Mouse (Mus musculus) frontal cortex, postnatal 25 days (tissue): ENCODE data around the gene Tmem205.

ENCODE experiments used
- DNase-seq, 2 experiments: peaks; one replicate each; pipeline ENCODE4 v3.0.0; 2022; ENCODE audit warnings: low spot score in 2 of 2

The Tmem205 gene

GRCm38 (mm10) chr9:21927208-21927753 is at the start of gene Tmem205, which contains the start of gene Ccdc159:
TSS of gene Tmem205 (minus strand) at chr9:21927556.
TSS of gene Ccdc159 (plus strand) at chr9:21927471.
- peak; percentile 67 to 86 for DNase-seq

GRCm38 (mm10) chr9:21976626-21977175 is 49.3 kb upstream of the Tmem205 start:
- DNase-seq: no peak

DNA sequence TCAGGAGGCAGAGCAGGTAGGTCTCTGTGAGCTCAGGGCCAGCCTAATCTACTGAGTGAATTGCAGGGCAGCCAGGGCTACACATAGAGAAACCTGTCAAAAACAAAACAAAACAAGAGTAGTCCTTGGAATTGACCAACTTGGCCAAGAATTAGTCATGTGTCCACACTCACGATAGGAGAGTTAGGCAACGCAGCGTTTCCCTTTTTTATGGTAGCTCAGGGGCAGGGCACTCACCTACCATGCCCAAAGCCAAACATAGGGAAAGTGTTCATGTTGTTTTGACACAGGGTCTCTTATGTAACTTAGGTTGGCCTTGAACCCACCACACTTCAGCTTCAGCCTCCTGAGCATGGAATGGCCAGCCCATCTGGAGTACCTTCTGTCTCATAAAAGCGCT is 41.9 kb upstream of the Tmem205 start:
- DNase-seq: no peak

GRCm38 (mm10) chr9:21968883-21969282 is 41.5 kb upstream of the Tmem205 start:
- DNase-seq: no peak

DNA sequence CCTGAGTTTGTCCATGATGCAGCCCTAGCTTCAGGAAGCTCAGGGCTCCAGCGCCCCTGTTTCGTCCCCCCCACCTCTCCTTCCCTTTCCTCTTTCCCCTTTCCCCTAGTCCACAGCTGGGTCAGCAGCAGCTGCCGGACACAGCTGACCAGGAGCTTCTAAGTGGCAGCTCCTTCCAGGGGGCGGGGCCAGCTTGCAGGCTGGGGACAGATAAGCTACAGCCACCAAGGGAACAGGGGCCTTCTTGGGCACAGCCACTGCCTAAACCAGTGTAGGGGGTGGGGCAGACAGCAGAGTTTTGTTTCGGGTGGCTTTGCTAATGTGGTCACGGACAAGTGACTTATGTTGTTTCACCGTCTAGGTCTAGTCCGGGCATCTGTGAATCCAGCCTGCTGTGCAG is 36.1 kb upstream of the Tmem205 start, which contains the start of gene Epor:
TSS of gene Epor (minus strand) at position 90 of the 400 bp plus-strand sequence.
- DNase-seq: no peak

DNA sequence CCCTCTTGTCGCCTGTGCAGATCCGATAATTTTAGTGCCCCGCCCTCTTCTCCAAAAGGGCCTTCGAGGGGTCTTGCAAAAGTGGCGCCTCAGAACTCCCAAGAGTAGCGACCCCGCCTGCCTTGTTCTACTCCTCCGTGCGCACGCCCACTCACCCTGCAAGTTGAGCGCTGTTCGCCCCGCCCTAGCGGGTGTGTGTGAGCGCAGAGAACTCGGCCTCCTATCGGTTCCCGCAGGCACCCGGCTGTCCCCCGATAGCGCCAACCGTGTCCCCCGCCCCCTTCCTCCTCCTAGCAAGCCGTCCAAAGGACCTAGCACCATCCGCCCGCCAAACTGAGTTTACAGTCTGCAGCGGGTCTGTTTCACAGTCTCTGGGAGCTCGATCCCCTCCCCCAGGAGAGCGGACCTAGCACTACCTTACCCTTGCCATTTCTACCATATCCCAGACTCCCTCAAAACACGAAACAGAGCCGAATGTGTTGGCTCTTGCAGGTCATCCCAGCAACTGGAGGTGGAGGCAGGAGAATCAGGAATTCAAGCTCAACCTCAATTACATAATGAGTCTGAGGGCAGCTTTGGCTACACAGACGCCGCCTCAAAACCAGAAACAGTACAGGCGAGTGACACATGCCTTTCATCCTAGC is 35.2 kb upstream of the Tmem205 start:
- peak in 1 of 2 experiments; percentile 52 for DNase-seq

DNA sequence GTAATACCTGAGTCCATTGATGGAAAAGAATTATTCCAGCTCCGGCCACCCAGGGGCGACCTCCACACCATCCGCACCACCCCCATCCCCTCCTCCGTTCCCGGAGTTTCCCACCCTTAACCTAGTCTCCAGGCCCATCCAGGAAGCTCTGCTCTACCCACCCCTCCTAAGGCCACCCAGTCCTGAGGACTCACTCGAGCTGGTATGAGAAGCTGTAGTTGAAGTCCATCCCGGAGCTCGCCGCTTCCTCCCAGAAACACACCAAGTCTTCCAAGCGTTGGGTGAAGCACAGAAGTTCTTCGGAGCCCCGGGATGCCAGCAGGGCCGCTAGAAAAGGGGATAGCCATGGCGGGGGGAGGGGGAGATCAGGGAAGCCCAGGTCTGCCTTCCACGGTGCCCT is 34.7 kb upstream of the Tmem205 start:
- DNase-seq: no peak

DNA sequence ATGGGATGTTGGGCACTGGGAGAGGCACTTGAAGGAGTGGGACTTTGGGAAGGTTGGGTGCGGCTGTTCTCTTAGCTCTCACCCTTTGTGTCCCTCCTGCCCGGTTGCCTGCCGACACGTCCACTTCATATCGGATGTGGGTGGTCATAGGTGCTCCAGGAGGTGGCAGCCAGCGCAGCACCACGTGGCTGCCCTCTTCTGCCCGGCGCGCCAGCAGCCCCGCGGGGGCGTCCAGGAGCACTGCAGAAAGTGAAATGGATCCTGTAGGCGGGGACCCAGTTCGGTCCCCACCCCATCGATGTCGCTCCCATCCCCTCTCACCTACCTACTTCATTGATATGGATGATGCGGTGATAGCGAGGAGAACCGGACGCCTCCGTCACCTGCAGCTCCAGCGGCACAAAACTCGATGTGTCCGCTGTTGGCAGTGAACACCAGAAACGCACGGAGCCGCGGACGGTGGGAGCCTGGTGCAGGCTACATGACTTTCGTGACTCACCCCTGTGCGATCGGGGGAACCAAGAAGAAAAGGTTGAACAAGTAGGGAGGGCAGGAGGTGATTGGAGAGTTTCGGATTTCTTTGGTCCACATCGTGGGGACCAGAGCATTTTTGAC is 34.1 kb upstream of the Tmem205 start:
- DNase-seq: no peak

- DNase-seq: no peak
These were observed 33.3 kb upstream of the Tmem205 start for GRCm38 (mm10) chr9:21960558-21961208.

DNA sequence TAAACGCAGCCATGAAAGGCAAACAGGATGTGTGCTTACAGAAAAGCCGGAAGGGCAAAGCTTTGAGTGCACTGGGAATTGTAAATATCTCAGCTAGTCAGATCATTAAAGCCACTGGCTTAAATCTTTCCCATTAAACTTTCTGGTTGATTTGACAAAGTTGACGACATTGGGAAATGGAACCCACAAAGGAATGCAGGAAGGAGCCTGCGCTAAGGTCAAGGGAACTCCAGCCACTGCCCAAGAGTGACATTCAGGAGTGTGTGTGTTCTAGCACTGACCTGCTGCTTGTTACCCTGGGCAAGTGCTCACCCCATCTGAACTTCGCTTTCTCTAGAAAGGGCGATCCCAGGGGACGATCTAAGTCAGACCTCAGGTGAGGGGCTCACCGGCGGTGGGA is 32.8 kb upstream of the Tmem205 start:
- DNase-seq: no peak

- no peak for DNase-seq
These were observed 31.9 kb upstream of the Tmem205 start for GRCm38 (mm10) chr9:21959244-21959643.

- no peak for DNase-seq
These were observed 31.0 kb upstream of the Tmem205 start for GRCm38 (mm10) chr9:21958372-21958771.

DNA sequence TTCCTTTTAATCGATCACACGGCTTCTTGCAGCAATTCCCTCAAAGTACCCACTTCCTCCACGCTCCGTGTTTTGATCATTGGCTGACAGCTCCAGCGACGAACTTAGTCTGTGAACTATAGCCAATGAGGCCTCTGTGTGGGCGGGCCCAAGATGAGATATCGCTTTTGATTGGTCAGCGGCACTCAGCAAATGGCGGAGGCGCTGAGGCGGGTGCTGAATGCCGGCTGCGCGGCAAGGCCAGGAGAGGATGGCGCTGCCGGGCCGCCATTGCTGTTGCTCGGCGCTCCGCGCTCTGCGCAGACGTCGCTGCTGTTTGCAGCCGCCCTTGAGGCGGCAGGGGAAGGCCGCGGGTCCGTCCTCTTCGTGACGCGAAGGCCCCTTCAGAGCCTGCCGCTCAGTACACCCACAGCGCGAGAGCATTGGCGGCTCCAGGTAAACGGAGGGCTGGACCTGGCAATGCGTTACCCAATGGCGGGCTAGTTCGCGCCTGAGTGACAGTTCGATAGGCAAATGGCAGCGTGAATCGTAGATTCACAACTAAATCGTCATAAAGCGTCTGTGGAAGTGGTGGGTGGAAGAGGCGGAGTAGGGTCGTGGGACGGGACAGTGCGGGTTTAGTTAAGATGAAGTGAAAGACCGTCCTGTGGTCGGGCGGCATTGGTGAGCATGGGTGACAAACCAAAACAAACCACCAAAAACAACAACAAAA is 28.4 kb upstream of the Tmem205 start, which contains the start of gene Swsap1:
TSS of gene Swsap1 (plus strand) at position 186 of the 712 bp plus-strand sequence.
- DNase-seq: peak; percentile 100

- peak in 1 of 2 experiments; percentile 55 for DNase-seq
These were observed 27.8 kb upstream of the Tmem205 start for GRCm38 (mm10) chr9:21955225-21955569.

DNA sequence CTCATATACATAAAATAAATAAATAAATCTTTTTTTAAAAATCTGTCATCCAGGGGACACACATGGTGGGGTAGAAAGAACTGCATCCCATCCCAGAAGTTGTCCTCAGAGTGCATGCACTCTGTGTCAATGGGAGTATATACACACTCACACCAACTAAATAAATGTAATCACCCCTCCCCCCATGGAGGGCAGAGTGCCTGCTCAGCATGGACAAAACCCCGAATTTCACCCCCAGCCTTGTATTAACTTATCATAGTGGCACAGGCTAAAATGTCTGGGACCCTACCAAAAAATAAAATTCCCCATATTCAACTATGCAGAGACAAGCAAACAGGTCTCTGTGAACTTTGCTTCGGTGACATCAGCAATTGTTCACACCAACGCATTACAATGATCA is 27.3 kb upstream of the Tmem205 start:
- DNase-seq: no peak

GRCm38 (mm10) chr9:21953600-21953999 is 26.2 kb upstream of the Tmem205 start:
- DNase-seq: peak in 1 of 2 experiments; percentile 47

GRCm38 (mm10) chr9:21951977-21952376 is 24.6 kb upstream of the Tmem205 start:
- DNase-seq: no peak

- no peak for DNase-seq
These were observed 23.0 kb upstream of the Tmem205 start for GRCm38 (mm10) chr9:21950322-21950721.

DNA sequence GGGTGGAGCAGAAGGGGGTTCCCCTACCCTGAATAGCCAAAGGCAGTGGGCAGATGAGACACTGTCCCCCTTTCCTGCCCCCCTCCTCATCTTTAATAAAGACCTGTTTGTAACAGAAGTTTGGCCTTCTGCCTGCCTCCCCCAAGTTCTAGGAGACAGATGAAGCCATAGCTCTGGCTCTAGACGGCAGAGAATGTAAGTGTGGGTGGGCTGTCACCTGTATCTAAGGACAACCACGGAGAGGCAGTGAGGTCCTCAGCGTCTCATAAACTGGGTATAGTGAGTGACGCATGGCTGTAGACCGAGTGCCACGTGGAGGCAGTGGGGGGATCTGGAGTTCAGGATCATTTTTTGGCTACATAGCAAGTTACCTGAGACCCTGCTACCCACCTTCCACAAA is 21.4 kb upstream of the Tmem205 start:
- no peak for DNase-seq

DNA sequence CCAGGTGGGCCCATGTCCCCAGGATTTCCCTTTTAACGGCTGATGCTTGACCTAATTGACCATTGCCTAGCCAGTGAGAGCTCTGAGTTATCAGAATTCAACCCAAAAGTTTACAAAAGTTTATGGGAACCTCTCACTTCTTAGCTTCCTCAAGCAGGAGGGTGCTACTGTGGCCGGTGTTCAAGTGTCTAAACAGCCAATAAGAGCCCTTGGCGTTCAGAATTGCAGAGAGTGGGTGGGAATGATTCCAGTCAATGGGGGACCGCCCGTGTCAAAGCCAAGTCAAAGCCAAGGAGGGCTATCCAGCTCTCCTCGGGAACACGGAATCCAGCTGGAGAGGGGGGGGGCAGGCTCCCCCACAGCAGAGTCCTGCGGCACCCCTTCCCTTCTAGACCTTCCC is 20.8 kb upstream of the Tmem205 start:
- no peak for DNase-seq

DNA sequence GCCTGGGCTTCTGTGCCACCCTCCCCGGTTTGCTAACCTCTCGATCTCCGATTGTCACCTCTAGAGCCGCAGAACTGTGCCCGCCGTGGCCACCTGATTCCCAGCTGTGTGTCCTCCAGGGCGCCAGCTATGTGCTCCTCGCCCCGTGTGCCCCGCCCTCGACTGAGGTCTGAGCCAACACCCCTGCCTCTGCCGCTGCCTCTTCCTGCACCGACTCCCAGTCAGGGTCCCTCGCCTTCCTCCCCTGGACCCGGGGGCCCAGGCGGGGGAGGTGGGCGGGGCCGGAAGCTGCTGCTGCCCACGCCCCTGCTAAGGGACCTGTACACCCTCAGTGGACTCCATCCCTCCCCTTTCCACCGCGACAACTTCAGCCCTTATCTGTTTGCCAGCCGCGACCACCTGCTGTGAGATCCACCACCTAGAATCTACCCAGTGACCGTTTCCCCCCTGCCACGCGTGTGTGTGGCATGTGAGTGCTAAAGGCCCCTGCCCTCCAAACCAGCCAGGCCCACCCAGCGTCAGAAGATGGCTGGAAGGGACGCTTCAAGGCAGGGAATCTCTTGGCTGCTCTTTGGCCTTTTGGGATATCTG is 20.3 kb upstream of the Tmem205 start:
- DNase-seq: no peak
